Mouse (Mus musculus) intestine, embryonic 16.5 days (tissue): ENCODE results near the gene Zkscan7. TPM values are rescaled to one million over a fixed set of nuclear protein-coding genes. Genes with fewer than 3 reads are reported as not detected.

Experiments
- ATAC-seq: fragments of 200-750 bp; cut with Nextera tagmentation; 2 replicates; pipeline ENCODE4 v1.8.0; 2017; ENCODE audit warnings: moderate TSS enrichment, moderate library complexity
- H3K27ac ChIP-seq: fragments of 300-500 bp; sonication (generic); 2 replicates; pipeline ENCODE4 v1.5.1; 2014; ENCODE audit warnings: mild to moderate bottlenecking, low read length
- H3K27me3 ChIP-seq: fragments of 300-500 bp; sonication (generic); replicated peaks from 2 replicates; pipeline ENCODE4 v1.6.1; 2014; ENCODE audit warnings: low read length, control low read depth, mixed read lengths; ENCODE audit not compliant: control insufficient read depth, insufficient read depth
- H3K36me3 ChIP-seq: fragments of 300-500 bp; sonication (generic); 2 replicates; pipeline ENCODE4 v1.6.1; 2014; ENCODE audit warnings: low read length, control low read depth; ENCODE audit not compliant: control insufficient read depth, insufficient read depth
- H3K4me1 ChIP-seq: fragments of 300-500 bp; sonication (generic); 2 replicates; pipeline ENCODE4 v1.6.1; 2014; ENCODE audit warnings: low read length, control low read depth, mixed read lengths; ENCODE audit not compliant: control insufficient read depth, insufficient read depth
- H3K4me2 ChIP-seq: fragments of 300-500 bp; sonication (generic); 2 replicates; pipeline ENCODE4 v1.6.1; 2014; ENCODE audit warnings: low read depth, low read length, control low read depth
- H3K4me3 ChIP-seq: fragments of 300-500 bp; sonication (generic); 2 replicates; pipeline ENCODE4 v1.5.1; 2014; ENCODE audit warnings: mild to moderate bottlenecking, low read length
- H3K9ac ChIP-seq: fragments of 300-500 bp; sonication (generic); 2 replicates; pipeline ENCODE4 v1.6.1; 2014; ENCODE audit warnings: low read depth, low read length
- H3K9me3 ChIP-seq: fragments of 300-500 bp; sonication (generic); 2 replicates; pipeline ENCODE4 v1.6.1; 2016; ENCODE audit warnings: low read length, control low read depth; ENCODE audit not compliant: control insufficient read depth
- WGBS: fragments of 180-500 bp; shearing (Covaris S2); extraction: QIAGEN DNeasy Blood & Tissue Kit; methylation state at CpG from one replicate; pipeline ENCODE4 v1.1.7; 2014; 5-methylcytosine and 5-hydroxymethylcytosine counted together
- polyA plus RNA-seq: library from polyadenylated mRNA; unstranded; fragments of >200 nt; fragmentation: Nextera tagmentation; extraction: Ambion mirVana; gene quantifications from 2 replicates; pipeline ENCODE4 v1.2.1, GENCODE M21; 2015

The Zkscan7 gene
- polyA plus RNA-seq, 1 experiment from 2014 or later: 3.7 TPM

GRCm38 (mm10) chr9:122875145-122875544 lies 10.3 kb upstream of the Zkscan7 start:
- H3K9me3 ChIP-seq: no peaks in the 10 kb centered on the region
- H3K4me3 ChIP-seq: no peak overlapping the region
- H3K4me2 ChIP-seq: no peak overlapping the region
- WGBS: 87% methylated on average over 2 of the region's 2 CpGs
- no peak overlapping the region for H3K9ac ChIP-seq
- H3K27ac ChIP-seq: no peak overlapping the region
- no peaks in the 10 kb centered on the region for H3K36me3 ChIP-seq
- no peak for ATAC-seq
- H3K4me1 ChIP-seq: no peaks in the 10 kb centered on the region
- H3K27me3 ChIP-seq: no peaks in the 10 kb centered on the region

GRCm38 (mm10) chr9:122886372-122887179 lies 1.1 kb downstream of the Zkscan7 start:
- Histone ChIP-seq H3K4me2 (peak overlapping the region; percentile 83), H3K27me3 (no peaks in the 10 kb centered on the region), H3K9ac (peak overlapping the region; percentile 88), H3K36me3 (no peaks in the 10 kb centered on the region), H3K9me3 (no peaks in the 10 kb centered on the region; the same call in 1 of the 2 replicates), H3K4me3 (peak overlapping the region; percentile 81), H3K4me1 (no peaks in the 10 kb centered on the region), H3K27ac (no peak overlapping the region; the same call in 1 of the 2 replicates)
- peak; percentile 93 for ATAC-seq
- 6% methylated on average over 54 of the region's 54 CpGs for WGBS

GRCm38 (mm10) chr9:122901047-122901446 lies 15.6 kb downstream of the Zkscan7 start:
- H3K27ac ChIP-seq: no peak overlapping the region
- WGBS: 90% methylated on average over 2 of the region's 2 CpGs
- H3K9me3 ChIP-seq: 0 out of 2 replicates have a peak, but pooled peaks cover under 1% of the 10 kb centered on the region
- no peak overlapping the region for H3K4me3 ChIP-seq
- H3K4me1 ChIP-seq: no peaks in the 10 kb centered on the region
- ATAC-seq: no peak
- H3K36me3 ChIP-seq: peaks cover under 1% of the 10 kb centered on the region; the same call in 1 of the 2 replicates
- no peak overlapping the region for H3K4me2 ChIP-seq
- no peaks in the 10 kb centered on the region for H3K27me3 ChIP-seq
- no peak overlapping the region for H3K9ac ChIP-seq

GRCm38 (mm10) chr9:122902717-122903535 lies 17.4 kb downstream of the Zkscan7 start:
- 13% methylated on average over 32 of the region's 32 CpGs for WGBS
- no peak overlapping the region for H3K27ac ChIP-seq
- H3K27me3 ChIP-seq: no peaks in the 10 kb centered on the region
- peak overlapping the region; percentile 81 for H3K4me2 ChIP-seq
- peak overlapping the region; percentile 61 for H3K4me3 ChIP-seq
- ATAC-seq: peak; percentile 94
- no peaks in the 10 kb centered on the region for H3K9me3 ChIP-seq
- H3K9ac ChIP-seq: peak overlapping the region; percentile 73
- H3K4me1 ChIP-seq: no peaks in the 10 kb centered on the region
- no peaks in the 10 kb centered on the region for H3K36me3 ChIP-seq

GRCm38 (mm10) chr9:122922436-122922835 lies 37.0 kb downstream of the Zkscan7 start:
- Histone ChIP-seq H3K9me3 (no peaks in the 10 kb centered on the region), H3K4me2 (peak overlapping the region; percentile 75), H3K4me1 (no peaks in the 10 kb centered on the region), H3K36me3 (peaks cover 11% of the 10 kb centered on the region; the same call in 1 of the 2 replicates), H3K27ac (no peak overlapping the region), H3K9ac (no peak overlapping the region; the same call in 1 of the 2 replicates), H3K27me3 (no peaks in the 10 kb centered on the region), H3K4me3 (peak overlapping the region; percentile 78)
- 25% methylated on average over 3 of the region's 3 CpGs for WGBS
- ATAC-seq: no peak

- H3K9ac ChIP-seq: peak within 1 kb of the TSS; percentile 93
- no peaks in the 10 kb centered on the region for H3K4me1 ChIP-seq
- ATAC-seq: peak; percentile 97
- H3K4me3 ChIP-seq: peak within 1 kb of the TSS; percentile 78
- H3K9me3 ChIP-seq: no peaks in the 10 kb centered on the region
- H3K27ac ChIP-seq: peak within 1 kb of the TSS; percentile 56
- H3K4me2 ChIP-seq: peak within 1 kb of the TSS; percentile 75
- H3K27me3 ChIP-seq: no peaks in the 10 kb centered on the region
- WGBS: under 1% methylated on average over 43 of the region's 43 CpGs
- peaks cover 13% of the 10 kb centered on the region; the same call in 1 of the 2 replicates for H3K36me3 ChIP-seq
Observed at GRCm38 (mm10) chr9:122922936-122923381, 37.5 kb downstream of the Zkscan7 start, which contains the start of gene Zfp105. TSS of gene Zfp105 (plus strand) at chr9:122923072.

- H3K4me1 ChIP-seq: no peaks in the 10 kb centered on the region
- no peak overlapping the region for H3K9ac ChIP-seq
- H3K9me3 ChIP-seq: no peaks in the 10 kb centered on the region
- H3K4me2 ChIP-seq: no peak overlapping the region
- ATAC-seq: no peak
- no peak overlapping the region for H3K27ac ChIP-seq
- peaks cover 36% of the 10 kb centered on the region for H3K36me3 ChIP-seq
- WGBS: 98% methylated on average over 3 of the region's 3 CpGs
- H3K27me3 ChIP-seq: no peaks in the 10 kb centered on the region
- H3K4me3 ChIP-seq: no peak overlapping the region
Observed at GRCm38 (mm10) chr9:122928915-122929314, 43.4 kb downstream of the Zkscan7 start.
